Mouse (Mus musculus) liver, adult 2 months (tissue): ENCODE data around the gene Reep3.

Experiments used
- CTCF ChIP-seq: fragments of 200-500 bp; IDR thresholded peaks from 2 replicates; pipeline ENCODE4 v1.5.1; 2011; ENCODE audit warnings: low read depth, low read length, control low read depth
- POLR2A ChIP-seq: fragments of 200-500 bp; IDR thresholded peaks from 2 replicates; pipeline ENCODE4 v1.6.1; 2011; ENCODE audit warnings: low read length, control low read depth; ENCODE audit not compliant: insufficient read depth; ENCODE audit errors: extremely low read depth

DNA sequence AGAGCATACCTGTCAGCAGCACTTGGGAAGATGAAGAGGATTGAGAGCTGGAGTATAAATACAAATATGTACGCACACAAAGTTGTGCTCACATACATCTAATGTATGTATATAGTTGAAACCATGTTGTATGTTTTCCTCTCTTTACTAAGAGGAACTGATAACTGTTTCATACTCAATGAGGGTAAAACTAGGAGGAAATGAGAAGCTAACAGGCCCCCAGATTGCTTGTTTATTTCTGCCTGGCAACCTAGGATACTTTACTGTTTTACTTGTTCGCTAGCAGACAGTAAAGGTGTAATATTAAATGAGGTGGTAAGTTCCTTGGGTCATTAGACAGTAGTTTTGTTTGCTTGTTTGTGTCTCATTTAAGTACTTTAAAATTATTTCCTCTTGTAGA is 40.7 kb upstream of the Reep3 start:
- TF ChIP-seq POLR2A (no peak), CTCF (no peak)
